Mouse (Mus musculus) midbrain, embryonic 15.5 days (tissue): ENCODE data around the gene Rbm11. TPM values are rescaled to one million over a fixed set of nuclear protein-coding genes. Genes with fewer than 3 reads are reported as not detected.
A peak's percentile ranks its signal among the peaks of the same experiment; 100 is the strongest.

Experiments
- ATAC-seq: fragments of 200-750 bp; cut with Nextera tagmentation; replicated peaks from 2 replicates; pipeline ENCODE4 v1.8.0; 2017; ENCODE audit warnings: moderate TSS enrichment
- H3K27ac ChIP-seq: fragments of 300-500 bp; sonication (generic); 2 replicates; pipeline ENCODE4 v1.5.1; 2015; ENCODE audit warnings: mild to moderate bottlenecking, inconsistent platforms
- H3K27me3 ChIP-seq: fragments of 300-500 bp; sonication (generic); replicated peaks from 2 replicates; pipeline ENCODE4 v1.6.1; 2015; ENCODE audit warnings: inconsistent platforms
- H3K36me3 ChIP-seq: fragments of 300-500 bp; sonication (generic); replicated peaks from 2 replicates; pipeline ENCODE4 v1.6.1; 2015; ENCODE audit warnings: inconsistent platforms
- H3K4me1 ChIP-seq: fragments of 300-500 bp; sonication (generic); 2 replicates; pipeline ENCODE4 v1.6.1; 2015; ENCODE audit warnings: inconsistent platforms
- H3K4me2 ChIP-seq: fragments of 300-500 bp; sonication (generic); 2 replicates; pipeline ENCODE4 v1.6.1; 2015; ENCODE audit warnings: inconsistent platforms, mild to moderate bottlenecking, moderate library complexity
- H3K4me3 ChIP-seq: fragments of 300-500 bp; sonication (generic); 2 replicates; pipeline ENCODE4 v1.5.1; 2015; ENCODE audit warnings: mild to moderate bottlenecking, inconsistent platforms
- H3K9ac ChIP-seq: fragments of 300-500 bp; sonication (generic); 2 replicates; pipeline ENCODE4 v1.6.1; 2015; ENCODE audit warnings: mild to moderate bottlenecking, inconsistent platforms
- H3K9me3 ChIP-seq: fragments of 300-500 bp; sonication (generic); 2 replicates; pipeline ENCODE4 v1.6.1; 2016; ENCODE audit warnings: inconsistent platforms
- WGBS: fragments of 180-500 bp; shearing (Covaris S2); methylation state at CpG from one replicate; pipeline ENCODE4 v1.1.7; 2015; ENCODE audit warnings: mixed read lengths; 5-methylcytosine and 5-hydroxymethylcytosine counted together
- polyA plus RNA-seq: library from polyadenylated mRNA; unstranded; fragments of >200 nt; fragmentation: Nextera tagmentation; extraction: Ambion mirVana; gene quantifications from 2 replicates; pipeline ENCODE4 v1.2.1, GENCODE M21; 2015

Gene Rbm11
- 2.6 and 3.1 TPM in 2 replicates for polyA plus RNA-seq

DNA sequence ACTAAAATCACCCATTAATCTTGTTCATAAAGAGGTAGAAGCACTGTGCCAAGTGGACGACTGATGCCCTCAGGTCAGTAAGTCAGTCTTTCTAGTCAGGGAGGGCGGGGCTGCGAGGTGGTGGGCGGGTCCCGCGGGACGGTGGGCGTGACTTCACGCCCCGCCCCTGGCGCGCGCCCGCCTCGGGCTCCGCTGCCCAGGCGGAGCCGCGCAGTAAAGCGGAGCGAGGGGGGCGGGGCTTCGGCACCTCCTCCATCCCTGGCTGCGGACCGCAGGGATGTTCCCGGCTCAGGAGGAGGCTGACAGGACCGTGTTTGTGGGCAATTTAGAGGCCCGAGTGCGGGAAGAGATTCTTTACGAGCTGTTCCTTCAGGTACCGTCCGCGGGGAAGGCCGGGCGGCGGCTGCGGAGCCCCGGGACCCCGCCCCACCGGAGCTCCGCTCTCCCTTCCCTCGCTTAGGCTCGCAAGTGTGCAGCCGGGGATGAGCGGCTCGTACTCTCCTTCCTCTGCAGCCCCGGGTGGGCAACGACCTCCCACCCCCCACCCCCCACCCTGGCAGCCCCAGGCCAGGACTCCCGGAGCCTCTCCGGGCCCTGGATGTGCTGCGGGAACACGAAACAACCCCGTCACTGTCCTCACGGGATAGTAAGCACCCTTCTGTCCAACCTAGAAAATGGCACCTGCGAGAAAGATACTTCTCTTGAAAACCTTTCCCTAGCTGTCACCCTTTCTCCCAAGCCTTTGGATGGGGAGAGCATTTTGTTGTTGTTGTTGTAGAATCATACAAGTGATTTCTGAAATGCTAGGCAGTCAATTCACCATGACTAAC lies at the start of gene Rbm11:
TSS of gene Rbm11 (plus strand) at position 174 of the 830 bp plus-strand sequence.
- Histone ChIP-seq H3K4me2 (peak within 1 kb of the TSS; percentile 68), H3K36me3 (no peaks in the 10 kb centered on the region), H3K9ac (peak within 1 kb of the TSS; percentile 80), H3K27me3 (no peaks in the 10 kb centered on the region), H3K4me3 (peak within 1 kb of the TSS; percentile 92), H3K4me1 (peaks cover 13% of the 10 kb centered on the region), H3K9me3 (no peaks in the 10 kb centered on the region), H3K27ac (peak within 1 kb of the TSS; percentile 85)
- peak; percentile 97 for ATAC-seq
- WGBS: under 1% methylated on average over 55 of the region's 55 CpGs

DNA sequence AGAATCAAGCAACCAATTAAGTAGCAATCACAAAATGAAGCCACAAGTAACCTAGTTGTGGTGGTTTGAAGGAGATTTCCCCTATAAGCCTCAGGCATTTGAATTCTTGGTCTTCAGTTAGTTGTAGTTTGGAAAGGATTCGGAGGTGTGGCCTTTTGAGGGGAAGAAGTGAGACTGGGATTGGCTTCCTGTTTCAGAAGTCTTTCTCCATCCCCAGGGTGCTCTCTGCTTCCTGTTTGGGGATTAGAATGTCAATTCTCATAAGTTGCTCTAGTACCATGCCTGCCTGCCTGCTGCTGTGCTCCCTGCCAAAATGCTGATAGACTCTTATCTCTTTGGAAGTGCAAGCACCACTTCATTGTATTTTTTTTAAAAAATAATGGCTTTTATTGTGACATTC lies 47.3 kb upstream of the Rbm11 start:
- H3K27ac ChIP-seq: no peak overlapping the region
- WGBS: 81% methylated on average over 1 of the region's 1 CpGs
- no peak overlapping the region for H3K4me3 ChIP-seq
- no peaks in the 10 kb centered on the region for H3K9me3 ChIP-seq
- no peak overlapping the region for H3K9ac ChIP-seq
- no peaks in the 10 kb centered on the region for H3K4me1 ChIP-seq
- no peak overlapping the region for H3K4me2 ChIP-seq
- no peak for ATAC-seq
- no peaks in the 10 kb centered on the region for H3K36me3 ChIP-seq
- H3K27me3 ChIP-seq: no peaks in the 10 kb centered on the region

DNA sequence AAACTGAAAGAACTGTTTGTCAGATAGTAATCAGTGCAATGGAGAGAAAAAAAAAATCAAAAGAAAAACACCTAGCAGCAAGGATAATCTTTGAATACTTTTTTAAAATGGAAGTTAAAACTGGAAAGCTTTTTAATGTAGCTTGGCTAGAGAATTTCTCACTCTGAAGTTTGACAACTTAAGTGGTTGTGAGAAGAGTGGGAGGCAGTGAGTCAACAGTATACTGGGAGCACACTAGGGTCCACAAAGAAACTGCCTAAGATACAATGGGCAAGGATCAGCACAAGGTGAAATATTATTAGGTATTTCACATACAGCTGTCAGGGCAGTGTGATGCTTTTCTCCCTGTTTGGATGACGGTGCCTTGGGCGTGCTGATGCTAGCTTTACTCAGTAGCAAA lies 29.7 kb upstream of the Rbm11 start:
- H3K9me3 ChIP-seq: no peaks in the 10 kb centered on the region
- 91% methylated on average over 2 of the region's 2 CpGs for WGBS
- H3K9ac ChIP-seq: no peak overlapping the region
- no peaks in the 10 kb centered on the region for H3K36me3 ChIP-seq
- H3K27me3 ChIP-seq: no peaks in the 10 kb centered on the region
- H3K4me3 ChIP-seq: no peak overlapping the region
- H3K27ac ChIP-seq: no peak overlapping the region
- H3K4me2 ChIP-seq: no peak overlapping the region
- no peaks in the 10 kb centered on the region for H3K4me1 ChIP-seq
- ATAC-seq: no peak

DNA sequence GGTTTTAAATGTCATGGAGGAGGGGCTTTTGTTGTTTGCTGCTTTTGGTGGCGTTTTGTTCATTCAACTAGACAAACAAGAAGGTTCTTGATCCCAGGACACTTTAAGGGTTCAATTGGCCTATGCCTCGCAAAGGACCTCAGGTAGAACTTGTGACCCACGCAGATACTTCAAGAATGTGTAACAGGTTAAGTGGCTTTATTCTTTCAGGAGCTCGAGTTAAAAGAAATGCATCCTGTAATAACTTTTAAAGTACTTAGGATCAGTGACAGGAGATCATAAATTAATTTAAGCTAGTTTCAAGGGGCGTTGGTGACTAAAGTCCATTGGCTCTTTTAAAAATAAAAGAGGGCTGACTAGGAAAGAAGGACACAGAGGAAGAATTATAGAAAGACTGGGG lies 10.4 kb upstream of the Rbm11 start:
- Histone ChIP-seq H3K9me3 (no peaks in the 10 kb centered on the region), H3K27ac (no peak overlapping the region), H3K27me3 (no peaks in the 10 kb centered on the region), H3K4me2 (no peak overlapping the region), H3K4me3 (no peak overlapping the region), H3K4me1 (no peaks in the 10 kb centered on the region), H3K9ac (no peak overlapping the region), H3K36me3 (no peaks in the 10 kb centered on the region)
- ATAC-seq: no peak
- 85% methylated on average over 5 of the region's 5 CpGs for whole genome bisulfite sequencing

DNA sequence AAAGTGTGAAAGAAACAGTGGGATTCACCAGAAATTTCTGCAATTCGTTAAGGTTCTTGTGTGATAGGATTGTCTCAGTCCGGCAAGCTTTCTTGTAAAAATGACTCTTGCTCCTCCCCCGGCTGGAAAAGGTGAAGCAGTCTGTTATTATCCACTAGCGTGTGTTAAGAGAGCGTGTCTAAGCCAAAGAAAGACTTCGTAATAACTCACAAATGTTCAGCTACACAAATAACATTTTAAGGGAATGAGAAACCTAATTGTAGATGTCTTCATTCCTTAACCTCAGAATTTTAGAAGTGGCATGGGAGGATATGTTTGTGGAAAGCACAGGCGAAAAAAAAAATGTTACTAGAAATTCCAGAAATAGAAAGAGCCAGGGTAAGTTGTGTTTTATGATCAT lies 6.7 kb upstream of the Rbm11 start, which contains the start of gene Lipi:
TSS of gene Lipi (minus strand) at position 101 of the 400 bp plus-strand sequence.
- H3K4me3 ChIP-seq: no peak within 1 kb of the TSS
- no peak within 1 kb of the TSS for H3K27ac ChIP-seq
- 59% methylated on average over 7 of the region's 7 CpGs for WGBS
- H3K4me1 ChIP-seq: no peaks in the 10 kb centered on the region
- no peak within 1 kb of the TSS for H3K9ac ChIP-seq
- no peaks in the 10 kb centered on the region for H3K27me3 ChIP-seq
- H3K4me2 ChIP-seq: no peak within 1 kb of the TSS
- H3K9me3 ChIP-seq: no peaks in the 10 kb centered on the region
- no peaks in the 10 kb centered on the region for H3K36me3 ChIP-seq
- ATAC-seq: no peak

DNA sequence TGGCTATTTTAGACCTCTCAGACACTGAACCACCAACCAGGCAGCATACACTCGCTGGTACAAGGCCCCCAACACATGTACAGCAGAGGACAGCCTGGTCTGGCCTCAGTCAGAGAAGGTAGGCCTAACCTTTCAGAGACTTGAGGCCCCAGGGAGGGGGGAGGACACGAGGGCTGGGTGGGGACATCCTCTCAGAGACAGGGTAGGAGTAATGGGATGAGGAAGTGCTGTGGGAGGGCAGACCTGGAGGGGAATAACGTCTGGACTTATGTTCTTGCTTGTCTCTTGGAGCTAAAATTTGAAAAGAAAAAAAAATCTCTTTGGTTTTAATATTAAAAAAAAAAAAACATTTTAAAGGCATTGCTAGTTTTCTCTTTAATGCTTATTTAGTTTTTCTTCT lies 6.2 kb upstream of the Rbm11 start:
- no peak for ATAC-seq
- Histone ChIP-seq H3K27me3 (no peaks in the 10 kb centered on the region), H3K4me1 (no peaks in the 10 kb centered on the region), H3K4me3 (no peak overlapping the region), H3K9me3 (no peaks in the 10 kb centered on the region), H3K36me3 (no peaks in the 10 kb centered on the region), H3K27ac (no peak overlapping the region), H3K4me2 (no peak overlapping the region), H3K9ac (no peak overlapping the region)
- WGBS: 37% methylated on average over 3 of the region's 3 CpGs

DNA sequence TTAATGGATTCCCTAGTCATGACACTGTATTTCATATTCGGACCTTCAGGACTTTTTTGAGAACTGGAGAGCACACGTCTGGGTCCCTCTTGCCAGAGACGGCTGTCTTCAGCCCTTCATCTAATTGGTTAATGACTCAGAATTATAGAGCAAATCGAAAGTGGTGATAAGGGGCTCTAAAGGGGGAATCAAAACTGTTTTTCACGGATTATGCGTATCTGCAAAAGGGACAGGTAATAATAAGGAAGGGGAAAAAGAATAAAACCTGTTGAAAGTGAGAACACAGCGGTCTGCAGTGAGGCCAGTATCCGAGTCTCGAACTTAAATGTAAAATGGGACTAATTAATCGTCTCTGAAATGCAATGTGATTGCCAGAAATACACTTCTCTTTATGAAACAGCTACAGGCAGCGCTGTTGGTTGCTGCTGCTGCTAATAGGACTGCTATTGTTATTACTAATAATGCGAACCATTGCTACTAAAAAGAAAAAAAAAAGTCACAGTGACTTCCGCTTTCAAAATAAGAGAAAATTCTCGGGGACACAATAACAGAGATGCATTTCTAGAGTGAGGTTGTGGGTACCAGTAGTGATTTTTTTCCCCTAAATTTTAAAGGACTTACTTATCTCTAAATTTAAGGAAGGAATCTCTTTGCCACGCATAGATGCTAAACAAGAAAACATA lies 998 bp downstream of the Rbm11 start:
- H3K27me3 ChIP-seq: no peaks in the 10 kb centered on the region
- peak; percentile 34; the same call in 1 of the 2 replicates for ATAC-seq
- peak overlapping the region; percentile 68 for H3K4me2 ChIP-seq
- peaks cover 13% of the 10 kb centered on the region for H3K4me1 ChIP-seq
- H3K27ac ChIP-seq: peak overlapping the region; percentile 85; the same call in 1 of the 2 replicates
- H3K36me3 ChIP-seq: no peaks in the 10 kb centered on the region
- H3K9ac ChIP-seq: peak overlapping the region; percentile 80
- WGBS: 7% methylated on average over 15 of the region's 15 CpGs
- H3K9me3 ChIP-seq: no peaks in the 10 kb centered on the region
- H3K4me3 ChIP-seq: peak overlapping the region; percentile 92

DNA sequence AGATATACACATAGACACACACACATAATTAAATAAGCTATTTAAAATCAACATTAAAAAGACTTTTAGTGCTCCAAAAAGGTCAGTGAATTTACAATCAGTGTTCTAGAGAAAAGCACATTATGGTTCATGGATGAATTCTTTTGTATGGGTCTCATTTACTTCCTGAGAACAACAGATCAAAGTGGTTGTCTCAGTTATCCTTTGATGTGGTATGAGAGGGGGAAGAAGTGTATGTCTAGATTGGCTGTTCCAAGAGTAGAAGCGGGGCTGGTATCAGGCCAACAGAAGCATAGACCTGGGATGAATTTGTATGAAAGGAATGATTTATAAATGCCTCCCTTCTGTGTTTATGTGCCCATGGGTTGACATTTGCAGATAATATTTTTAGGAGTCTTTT lies 13.8 kb downstream of the Rbm11 start:
- no peak overlapping the region for H3K27ac ChIP-seq
- H3K4me2 ChIP-seq: no peak overlapping the region
- no peaks in the 10 kb centered on the region for H3K36me3 ChIP-seq
- WGBS: 40% methylated on average over 1 of the region's 1 CpGs
- ATAC-seq: no peak
- no peak overlapping the region for H3K9ac ChIP-seq
- no peaks in the 10 kb centered on the region for H3K27me3 ChIP-seq
- H3K9me3 ChIP-seq: no peaks in the 10 kb centered on the region
- H3K4me1 ChIP-seq: no peaks in the 10 kb centered on the region
- no peak overlapping the region for H3K4me3 ChIP-seq

DNA sequence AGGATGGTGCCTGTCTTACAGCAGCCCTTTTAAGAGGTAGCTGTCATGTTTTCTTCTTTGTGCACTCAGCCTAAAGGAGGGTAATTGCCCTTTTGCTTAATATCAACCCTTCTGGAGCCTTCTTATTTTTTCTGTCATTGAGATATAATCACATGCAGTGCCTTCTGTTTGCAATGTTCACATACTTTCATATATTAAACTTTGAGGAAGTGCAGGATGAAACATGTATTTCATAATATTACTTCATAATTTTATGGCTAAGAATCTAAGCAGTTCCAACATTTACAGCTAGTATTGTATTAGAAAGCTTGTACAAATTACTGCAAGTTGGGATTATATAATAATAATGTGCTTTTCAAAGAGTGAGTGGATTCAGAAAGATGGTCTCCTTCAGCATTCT lies 19.9 kb downstream of the Rbm11 start:
- Histone ChIP-seq H3K4me2 (no peak overlapping the region), H3K36me3 (no peaks in the 10 kb centered on the region), H3K9me3 (no peaks in the 10 kb centered on the region), H3K27ac (no peak overlapping the region), H3K27me3 (no peaks in the 10 kb centered on the region), H3K4me1 (no peaks in the 10 kb centered on the region), H3K4me3 (no peak overlapping the region), H3K9ac (no peak overlapping the region)
- no peak for ATAC-seq

DNA sequence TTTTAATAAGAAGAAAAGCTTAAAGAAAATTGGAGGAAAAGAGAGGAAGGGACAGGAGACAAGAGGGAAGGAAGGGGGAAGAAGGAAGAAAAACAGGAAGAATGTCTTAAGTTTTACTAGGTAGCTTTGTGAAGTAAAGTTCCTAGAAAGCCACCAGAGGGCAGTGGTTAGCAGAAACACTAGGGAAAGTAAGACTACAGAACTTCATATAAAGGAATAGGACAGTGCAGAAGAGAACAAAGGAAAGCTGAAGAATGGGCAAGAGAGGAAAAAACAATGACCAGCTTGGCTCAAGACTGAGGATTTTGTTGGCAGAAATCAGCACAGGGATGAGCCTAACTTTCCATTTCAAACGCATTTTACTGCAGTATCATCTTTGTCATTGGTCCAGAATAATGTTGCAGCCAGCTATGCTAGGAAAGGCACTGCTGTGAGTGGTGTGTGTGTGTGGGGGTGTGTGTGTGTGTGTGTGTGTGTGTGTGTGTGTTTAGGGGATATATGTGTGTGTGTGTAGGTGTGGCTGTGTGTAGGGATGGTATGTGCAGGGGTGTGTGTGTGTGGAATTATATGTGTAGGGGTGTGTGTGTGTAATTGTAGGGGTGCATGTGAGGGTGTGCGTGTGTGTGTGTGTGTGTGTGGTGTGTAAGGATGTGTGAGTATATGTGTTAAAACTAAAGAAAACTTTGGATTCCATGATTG lies 25.2 kb downstream of the Rbm11 start:
- H3K4me2 ChIP-seq: no peak overlapping the region
- H3K27ac ChIP-seq: no peak overlapping the region
- no peaks in the 10 kb centered on the region for H3K9me3 ChIP-seq
- H3K36me3 ChIP-seq: no peaks in the 10 kb centered on the region
- ATAC-seq: peak; percentile 78
- no peaks in the 10 kb centered on the region for H3K4me1 ChIP-seq
- WGBS: 76% methylated on average over 2 of the region's 2 CpGs
- H3K9ac ChIP-seq: no peak overlapping the region
- no peaks in the 10 kb centered on the region for H3K27me3 ChIP-seq
- H3K4me3 ChIP-seq: no peak overlapping the region

DNA sequence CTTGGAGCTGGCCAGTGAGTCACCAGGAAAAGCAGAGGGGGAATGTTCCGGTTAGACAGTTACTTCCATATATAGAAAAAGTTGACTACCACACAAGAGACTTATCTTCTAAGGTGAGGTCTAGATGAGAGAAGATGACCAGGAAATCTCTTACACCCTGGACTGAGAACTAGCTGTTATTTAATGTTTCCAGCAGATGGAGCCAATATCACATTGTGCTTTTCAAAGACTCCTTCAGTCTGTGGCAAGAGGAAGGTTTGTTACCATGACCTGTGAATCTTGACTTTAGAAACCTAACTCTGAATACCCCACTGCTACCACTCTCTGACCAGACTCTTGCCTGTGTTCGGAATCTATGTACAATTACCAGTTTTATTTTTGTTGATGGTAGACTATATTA lies 35.2 kb downstream of the Rbm11 start:
- H3K9ac ChIP-seq: no peak overlapping the region
- H3K9me3 ChIP-seq: no peaks in the 10 kb centered on the region
- H3K27ac ChIP-seq: no peak overlapping the region
- no peaks in the 10 kb centered on the region for H3K36me3 ChIP-seq
- no peak overlapping the region for H3K4me3 ChIP-seq
- ATAC-seq: no peak
- no peaks in the 10 kb centered on the region for H3K27me3 ChIP-seq
- 89% methylated on average over 2 of the region's 2 CpGs for WGBS
- H3K4me2 ChIP-seq: no peak overlapping the region
- H3K4me1 ChIP-seq: no peaks in the 10 kb centered on the region
